Mouse (Mus musculus): ENCODE measurements around the gene Sec1. TPM values are rescaled to one million over a fixed set of nuclear protein-coding genes. Genes with fewer than 3 reads are reported as not detected.

Sec1 gene
- polyA plus RNA-seq, 1 experiment from 2014 or later: 0.42 TPM

DNA sequence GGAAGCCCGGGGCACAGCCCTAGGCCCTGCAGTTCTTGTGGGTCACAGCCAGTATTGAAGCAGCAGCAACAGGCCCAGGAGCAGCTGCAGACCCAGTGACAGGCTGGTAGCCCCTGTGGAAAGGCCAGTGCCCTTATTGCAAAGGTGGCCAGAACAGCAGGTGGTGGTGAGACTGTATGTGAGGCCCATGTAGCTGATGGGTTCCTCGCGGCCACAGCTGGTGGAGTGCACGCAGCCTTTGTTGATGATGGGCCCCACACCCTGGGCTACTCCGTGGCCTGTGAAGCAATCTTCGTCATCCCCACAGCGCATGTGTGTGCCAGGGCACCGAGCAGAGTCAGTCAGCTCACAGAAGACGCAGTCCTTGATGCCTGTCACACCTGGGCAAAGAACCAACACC is 30.9 kb upstream of the Sec1 start:
- H3K9ac ChIP-seq: no peak overlapping the region
- H3K4me3 ChIP-seq: no peak overlapping the region
- 84% methylated on average over 9 of the region's 9 CpGs for WGBS
- no peaks in the 10 kb centered on the region for H3K9me3 ChIP-seq
- H3K4me1 ChIP-seq: peaks cover 9% of the 10 kb centered on the region
- H3K27me3 ChIP-seq: no peaks in the 10 kb centered on the region
- H3K36me3 ChIP-seq: peaks cover 69% of the 10 kb centered on the region
- no peak overlapping the region for H3K4me2 ChIP-seq
- no peak overlapping the region for H3K27ac ChIP-seq
- no peak for ATAC-seq (ENCODE audit: borderline replicate concordance, extremely low read depth, low FRiP score, low TSS enrichment)

DNA sequence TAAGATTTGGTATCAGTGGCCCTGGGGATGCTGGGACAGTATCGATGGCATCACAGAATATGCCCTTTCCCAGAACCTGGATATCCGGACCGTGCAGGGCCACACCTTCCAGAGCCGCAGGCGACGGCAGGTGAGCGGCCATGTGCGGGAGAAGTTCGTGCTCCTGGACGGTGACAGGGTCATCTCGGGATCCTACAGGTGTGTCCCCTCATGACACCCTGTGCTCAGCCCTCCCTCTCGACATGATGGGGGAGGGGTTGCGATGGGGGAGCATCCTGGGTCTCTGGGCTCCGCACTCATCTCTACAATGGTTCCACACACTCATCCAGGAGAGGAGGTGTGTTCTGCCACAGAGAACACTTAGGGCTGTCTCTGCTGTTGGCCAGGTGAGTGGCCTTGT is 29.6 kb upstream of the Sec1 start:
- 91% methylated on average over 14 of the region's 14 CpGs for WGBS
- no peaks in the 10 kb centered on the region for H3K9me3 ChIP-seq
- H3K4me2 ChIP-seq: no peak overlapping the region
- no peak for ATAC-seq (ENCODE audit: borderline replicate concordance, extremely low read depth, low FRiP score, low TSS enrichment)
- no peak overlapping the region for H3K4me3 ChIP-seq
- no peaks in the 10 kb centered on the region for H3K27me3 ChIP-seq
- no peak overlapping the region for H3K27ac ChIP-seq
- peaks cover 23% of the 10 kb centered on the region for H3K4me1 ChIP-seq
- H3K9ac ChIP-seq: no peak overlapping the region
- peaks cover 78% of the 10 kb centered on the region for H3K36me3 ChIP-seq

DNA sequence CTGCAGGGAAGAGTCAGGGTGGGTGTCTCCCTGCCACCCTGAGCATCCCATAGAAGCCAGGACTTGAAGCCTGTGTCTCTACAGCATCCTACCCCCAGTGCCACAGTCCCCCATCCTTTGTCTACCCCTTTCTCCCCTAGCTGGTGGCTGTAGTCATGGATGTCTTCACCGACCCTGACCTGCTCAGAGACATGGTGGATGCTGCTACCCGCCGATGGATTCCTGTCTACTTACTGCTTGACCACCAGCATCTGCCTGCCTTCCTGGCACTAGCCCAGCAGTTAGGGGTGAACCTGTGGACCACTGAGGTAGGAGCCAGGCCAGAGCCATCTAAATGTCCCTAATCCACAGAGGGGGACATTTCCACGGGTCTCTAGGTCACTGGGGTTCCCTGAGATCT is 29.1 kb upstream of the Sec1 start:
- no peak overlapping the region for H3K27ac ChIP-seq
- peaks cover 76% of the 10 kb centered on the region for H3K36me3 ChIP-seq
- no peak overlapping the region for H3K4me2 ChIP-seq
- H3K9me3 ChIP-seq: no peaks in the 10 kb centered on the region
- H3K9ac ChIP-seq: no peak overlapping the region
- peaks cover 24% of the 10 kb centered on the region for H3K4me1 ChIP-seq
- no peaks in the 10 kb centered on the region for H3K27me3 ChIP-seq
- H3K4me3 ChIP-seq: no peak overlapping the region
- ATAC-seq (ENCODE audit: borderline replicate concordance, extremely low read depth, low FRiP score, low TSS enrichment): no peak
- WGBS: 84% methylated on average over 4 of the region's 4 CpGs

DNA sequence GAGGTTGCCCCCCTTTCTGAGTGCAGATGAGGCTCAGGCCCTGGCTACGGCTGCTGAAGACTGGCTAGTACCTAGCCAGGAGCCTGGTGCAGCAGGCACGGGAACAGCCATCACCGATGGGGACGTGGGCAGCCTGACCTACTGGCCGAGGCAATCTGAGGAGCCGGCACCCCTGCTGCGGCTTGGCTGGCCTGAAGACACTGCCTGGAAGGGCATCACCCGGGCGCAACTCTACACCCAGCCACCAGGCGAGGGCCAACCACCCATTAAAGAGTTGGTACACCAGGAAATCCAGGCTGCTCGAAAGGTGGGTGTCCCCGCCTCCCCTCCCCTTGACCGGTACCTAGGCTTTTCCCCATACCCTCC is 28.1 kb upstream of the Sec1 start:
- Histone ChIP-seq H3K27me3 (no peaks in the 10 kb centered on the region), H3K9me3 (no peaks in the 10 kb centered on the region), H3K9ac (no peak overlapping the region), H3K4me3 (no peak overlapping the region), H3K36me3 (peaks cover 76% of the 10 kb centered on the region), H3K27ac (no peak overlapping the region), H3K4me1 (peaks cover 24% of the 10 kb centered on the region), H3K4me2 (no peak overlapping the region)
- 73% methylated on average over 13 of the region's 13 CpGs for WGBS
- no peak for ATAC-seq (ENCODE audit: borderline replicate concordance, extremely low read depth, low FRiP score, low TSS enrichment)

DNA sequence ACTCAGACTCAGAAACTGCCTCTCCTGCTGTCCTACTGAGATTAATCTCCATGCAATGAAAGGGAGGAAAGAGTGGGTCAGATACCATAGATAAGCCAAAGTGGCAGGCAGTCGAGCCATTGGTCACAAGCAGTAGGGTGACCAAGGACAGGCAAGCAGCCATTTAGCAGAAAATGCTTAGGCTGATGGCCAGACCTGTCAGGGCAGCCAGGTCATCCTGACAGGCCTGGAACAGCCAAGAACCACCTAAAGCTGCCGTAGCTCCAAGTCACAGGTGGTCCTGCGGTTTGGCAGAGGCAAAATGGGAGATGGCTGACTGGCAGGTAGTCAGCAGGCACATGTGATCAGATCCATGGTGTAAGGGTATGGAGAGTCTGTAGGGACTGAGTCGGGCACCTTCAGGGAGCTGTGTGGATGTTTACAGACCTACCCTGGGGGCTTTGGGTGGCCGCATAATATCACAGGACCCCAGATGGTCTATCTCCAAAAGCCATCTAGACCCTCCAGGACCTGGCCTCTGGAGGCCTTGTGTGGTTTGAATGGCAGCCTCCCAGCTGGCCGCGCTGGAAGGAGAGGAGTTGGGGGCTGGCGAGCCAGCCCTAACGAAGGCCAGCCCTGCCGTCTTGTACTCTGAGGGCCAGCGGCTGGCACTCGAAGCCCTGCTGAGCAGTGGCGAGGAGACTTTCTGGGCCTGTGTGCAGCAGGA is 27.6 kb upstream of the Sec1 start:
- no peak overlapping the region for H3K9ac ChIP-seq

DNA sequence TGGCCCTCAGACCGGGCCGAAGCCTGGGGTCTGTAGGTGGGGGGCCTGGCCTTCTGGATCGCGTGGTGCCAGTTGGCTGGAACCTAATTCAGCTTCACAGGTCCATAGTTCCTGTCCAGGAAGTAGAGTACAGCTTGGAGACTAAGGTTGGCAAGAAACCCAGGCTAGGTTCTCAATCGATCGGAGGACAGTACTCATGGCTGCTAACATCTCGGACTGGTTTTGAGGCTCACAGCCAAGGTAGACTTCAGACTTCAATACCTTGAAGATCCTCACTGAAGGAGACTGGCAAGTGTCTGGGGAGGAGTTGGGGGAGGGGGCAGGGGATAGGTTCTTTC is 27.0 kb upstream of the Sec1 start:
- Histone ChIP-seq H3K4me3 (no peak overlapping the region), H3K27me3 (no peaks in the 10 kb centered on the region), H3K27ac (no peak overlapping the region), H3K9ac (no peak overlapping the region), H3K4me1 (peaks cover 34% of the 10 kb centered on the region), H3K36me3 (peaks cover 68% of the 10 kb centered on the region), H3K4me2 (no peak overlapping the region), H3K9me3 (no peaks in the 10 kb centered on the region)
- WGBS: 68% methylated on average over 7 of the region's 7 CpGs
- no peak for ATAC-seq (ENCODE audit: borderline replicate concordance, extremely low read depth, low FRiP score, low TSS enrichment)

More for the DNA sequence above, 27.6 kb upstream of the Sec1 start:
- Histone ChIP-seq H3K4me1 (peaks cover 28% of the 10 kb centered on the region), H3K9me3 (no peaks in the 10 kb centered on the region), H3K4me3 (no peak overlapping the region), H3K27ac (no peak overlapping the region), H3K4me2 (no peak overlapping the region), H3K27me3 (no peaks in the 10 kb centered on the region), H3K36me3 (peaks cover 73% of the 10 kb centered on the region)
- no peak for ATAC-seq (ENCODE audit: borderline replicate concordance, extremely low read depth, low FRiP score, low TSS enrichment)
- 57% methylated on average over 13 of the region's 13 CpGs for WGBS

DNA sequence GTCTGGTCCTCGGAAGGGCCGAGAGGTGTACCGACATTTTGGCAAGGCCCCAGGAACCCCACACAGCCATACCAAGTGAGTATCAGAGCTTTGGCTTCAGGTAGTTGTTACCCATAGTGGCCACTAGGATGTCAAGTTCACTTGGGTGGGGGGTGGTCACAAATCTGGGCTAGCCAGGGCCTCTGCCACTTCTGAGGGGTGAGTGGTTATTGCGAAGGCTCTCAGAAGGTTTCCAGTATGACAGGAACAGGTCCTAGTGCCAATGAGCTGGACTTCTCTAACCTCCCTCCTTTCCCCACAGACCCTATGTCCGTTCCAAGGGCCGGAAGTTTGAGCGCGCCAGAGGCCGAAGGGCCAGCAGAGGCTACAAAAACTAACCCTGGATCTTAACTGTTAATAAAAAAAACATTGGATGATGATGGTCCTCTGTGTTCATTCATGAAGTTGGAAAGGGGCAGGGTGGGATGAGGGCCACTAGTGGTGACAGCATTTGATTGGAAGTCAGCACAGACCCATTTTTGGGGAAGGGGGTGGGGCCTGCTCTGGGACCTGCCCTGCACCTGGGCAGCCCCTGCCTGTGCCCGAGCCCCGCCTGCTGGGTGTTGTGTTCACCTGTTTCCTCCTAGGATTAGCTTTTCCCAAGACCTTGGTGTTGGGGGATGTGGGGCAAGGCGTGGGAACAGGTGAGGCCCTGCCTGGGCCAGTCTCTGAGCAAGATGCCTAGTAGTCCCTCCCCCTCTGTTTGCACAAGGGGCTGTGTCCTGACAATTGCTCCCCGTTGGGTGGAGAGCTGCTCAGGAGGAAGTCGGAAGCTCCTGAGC is 26.4 kb upstream of the Sec1 start, which contains the start of gene Fam83e:
TSS of gene Fam83e (plus strand) at position 800 of the 821 bp plus-strand sequence.
- no peak within 1 kb of the TSS for H3K4me2 ChIP-seq
- H3K27ac ChIP-seq: no peak within 1 kb of the TSS
- peaks cover 63% of the 10 kb centered on the region for H3K36me3 ChIP-seq
- H3K9me3 ChIP-seq: no peaks in the 10 kb centered on the region
- peak; percentile 2; the same call in 1 of the 2 replicates for ATAC-seq (ENCODE audit: borderline replicate concordance, extremely low read depth, low FRiP score, low TSS enrichment)
- WGBS: 63% methylated on average over 14 of the region's 14 CpGs
- no peak within 1 kb of the TSS for H3K9ac ChIP-seq
- H3K4me3 ChIP-seq: no peak within 1 kb of the TSS
- no peaks in the 10 kb centered on the region for H3K27me3 ChIP-seq
- H3K4me1 ChIP-seq: peaks cover 40% of the 10 kb centered on the region

DNA sequence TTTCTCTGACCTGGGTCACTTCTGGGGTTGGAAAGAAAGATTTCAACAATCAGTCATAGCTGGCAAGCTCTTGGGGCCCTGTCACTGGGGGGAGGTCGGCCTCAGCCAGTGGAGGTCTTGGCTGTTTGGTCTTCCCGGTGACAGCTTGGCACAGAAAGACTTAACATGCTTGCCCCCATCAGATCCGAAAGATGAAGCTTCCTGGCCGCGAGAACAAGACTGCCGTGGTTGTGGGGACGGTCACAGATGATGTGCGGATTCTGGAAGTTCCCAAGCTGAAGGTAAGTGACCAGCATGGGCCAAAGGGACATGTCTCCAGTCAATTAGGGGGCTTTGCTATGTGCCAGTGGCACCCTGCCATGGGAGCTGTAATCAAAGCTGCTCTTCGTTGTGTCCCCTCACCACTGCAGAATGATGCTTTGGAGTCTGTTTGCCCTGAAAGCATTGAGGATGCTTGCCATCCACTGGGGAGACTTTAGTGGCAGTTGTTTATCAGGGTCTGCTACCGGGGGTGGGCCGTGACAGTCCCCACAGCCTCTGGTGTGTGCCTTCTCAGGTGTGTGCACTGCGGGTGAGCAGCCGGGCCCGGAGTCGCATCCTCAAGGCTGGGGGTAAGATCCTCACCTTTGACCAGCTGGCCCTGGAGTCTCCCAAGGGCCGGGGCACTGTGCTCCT is 25.7 kb upstream of the Sec1 start:
- Histone ChIP-seq H3K4me2 (peak overlapping the region; percentile 82), H3K27ac (no peak overlapping the region), H3K9ac (peak overlapping the region; percentile 97), H3K36me3 (peaks cover 56% of the 10 kb centered on the region), H3K4me1 (peaks cover 43% of the 10 kb centered on the region), H3K27me3 (no peaks in the 10 kb centered on the region), H3K4me3 (peak overlapping the region; percentile 86; the same call in 1 of the 2 replicates), H3K9me3 (no peaks in the 10 kb centered on the region)
- ATAC-seq (ENCODE audit: borderline replicate concordance, extremely low read depth, low FRiP score, low TSS enrichment): no peak
- 79% methylated on average over 16 of the region's 16 CpGs for WGBS

DNA sequence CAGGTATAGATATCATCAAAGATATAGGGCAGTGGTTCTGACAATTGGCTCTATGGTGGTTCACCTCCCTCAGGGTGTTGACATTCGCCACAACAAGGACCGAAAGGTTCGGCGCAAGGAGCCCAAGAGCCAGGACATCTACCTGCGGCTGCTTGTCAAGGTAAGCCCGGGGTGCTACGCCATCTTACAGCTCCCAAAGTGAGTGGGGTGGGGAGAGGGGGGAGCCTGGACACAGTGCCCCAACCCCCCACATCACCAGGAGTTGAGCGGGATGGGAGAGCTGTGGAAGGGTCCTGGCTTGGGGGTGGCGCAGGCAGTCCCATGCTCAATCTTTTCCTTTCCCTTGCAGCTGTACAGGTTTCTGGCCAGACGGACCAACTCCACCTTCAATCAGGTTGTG is 25.0 kb upstream of the Sec1 start:
- 67% methylated on average over 10 of the region's 10 CpGs for WGBS
- no peaks in the 10 kb centered on the region for H3K27me3 ChIP-seq
- H3K9me3 ChIP-seq: no peaks in the 10 kb centered on the region
- peak overlapping the region; percentile 82 for H3K4me2 ChIP-seq
- peaks cover 49% of the 10 kb centered on the region for H3K4me1 ChIP-seq
- 0 out of 2 replicates have a peak overlapping the region, but pooled peaks have one; percentile 37 for H3K27ac ChIP-seq
- H3K4me3 ChIP-seq: peak overlapping the region; percentile 86
- H3K9ac ChIP-seq: peak overlapping the region; percentile 97
- ATAC-seq (ENCODE audit: borderline replicate concordance, extremely low read depth, low FRiP score, low TSS enrichment): no peak
- peaks cover 49% of the 10 kb centered on the region for H3K36me3 ChIP-seq

DNA sequence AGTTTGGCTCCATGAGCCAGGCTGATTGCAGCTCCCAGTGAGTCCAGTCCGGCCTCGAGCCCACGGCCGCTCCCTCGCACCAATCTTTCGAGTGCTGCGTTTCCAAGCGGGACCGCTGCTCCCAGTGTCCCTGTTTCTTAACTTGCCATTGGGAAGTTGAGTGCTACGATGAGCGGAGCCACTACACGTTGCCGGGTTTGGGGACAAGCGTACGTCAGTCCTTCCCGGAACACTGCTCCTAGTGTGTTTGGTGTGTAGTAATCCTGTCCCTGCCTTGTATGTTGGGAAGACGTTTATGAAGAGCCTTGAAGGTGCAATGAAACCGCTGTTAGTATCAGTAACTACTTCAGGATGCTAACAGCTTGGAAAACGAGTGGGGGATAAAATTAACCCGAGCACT is 24.1 kb upstream of the Sec1 start:
- Histone ChIP-seq H3K27ac (peak overlapping the region; percentile 88), H3K27me3 (no peaks in the 10 kb centered on the region)
- under 1% methylated on average over 20 of the region's 20 CpGs for WGBS

DNA sequence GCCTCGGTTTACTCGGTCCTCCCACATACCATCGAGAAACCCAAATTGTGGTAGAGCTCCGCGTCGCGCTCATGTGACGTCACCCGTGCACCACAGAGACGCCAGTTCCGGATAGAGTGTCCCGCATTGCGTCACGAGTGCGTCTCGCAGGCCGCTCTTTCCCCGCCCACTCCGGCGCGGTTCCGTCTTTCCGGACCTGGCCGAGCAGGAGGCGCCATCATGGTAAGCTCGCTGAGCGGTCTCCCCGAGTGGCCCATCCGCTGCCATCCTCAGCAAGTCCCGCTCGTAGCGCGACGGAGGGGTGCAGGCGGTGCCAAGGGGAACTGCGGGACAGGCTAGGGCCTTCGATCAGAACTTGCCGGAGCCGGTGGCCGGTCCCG is 23.7 kb upstream of the Sec1 start, which contains the start of gene Sphk2:
TSS of gene Sphk2 (minus strand) at position 85 of the 380 bp plus-strand sequence.
- Histone ChIP-seq H3K4me3 (peak within 1 kb of the TSS; percentile 86), H3K4me2 (peak within 1 kb of the TSS; percentile 86), H3K9ac (peak within 1 kb of the TSS; percentile 97), H3K27me3 (no peaks in the 10 kb centered on the region), H3K9me3 (no peaks in the 10 kb centered on the region), H3K4me1 (peaks cover 60% of the 10 kb centered on the region), H3K27ac (peak within 1 kb of the TSS; percentile 88), H3K36me3 (peaks cover 44% of the 10 kb centered on the region)
- peak; percentile 70 for ATAC-seq (ENCODE audit: borderline replicate concordance, extremely low read depth, low FRiP score, low TSS enrichment)
- WGBS: under 1% methylated on average over 41 of the region's 41 CpGs

More for the DNA sequence above, 24.1 kb upstream of the Sec1 start:
- ATAC-seq (ENCODE audit: borderline replicate concordance, extremely low read depth, low FRiP score, low TSS enrichment): no peak
- Histone ChIP-seq H3K4me2 (peak overlapping the region; percentile 82), H3K9ac (peak overlapping the region; percentile 97), H3K9me3 (no peaks in the 10 kb centered on the region), H3K4me1 (peaks cover 55% of the 10 kb centered on the region), H3K36me3 (peaks cover 44% of the 10 kb centered on the region), H3K4me3 (peak overlapping the region; percentile 86)
